Mouse (Mus musculus): ENCODE measurements around the gene Prkca. TPM values are rescaled to one million over a fixed set of nuclear protein-coding genes. Genes with fewer than 3 reads are reported as not detected.

The Prkca gene
- polyA plus RNA-seq, 1 experiment: 18.1 TPM

GRCm38 (mm10) chr11:107905364-107905763 is 438.4 kb downstream of the Prkca start:
- no peaks in the 10 kb centered on the region for H3K79me3 ChIP-seq (ENCODE audit: low read depth)
- H3K36me3 ChIP-seq (ENCODE audit: control insufficient read depth, insufficient read depth): no peaks in the 10 kb centered on the region
- no peak for TF ChIP-seq MAX (IDR thresholded peaks at IDR 0.05)
- H3K79me2 ChIP-seq (ENCODE audit: control insufficient read depth, insufficient read depth): no peaks in the 10 kb centered on the region
- H3K27me3 ChIP-seq (ENCODE audit: control insufficient read depth, insufficient read depth, insufficient read length): no peaks in the 10 kb centered on the region
- H3K4me3 ChIP-seq (ENCODE audit: insufficient read depth, poor library complexity, severe bottlenecking): no peak overlapping the region
- no peak overlapping the region for H3ac ChIP-seq (ENCODE audit: control insufficient read depth, insufficient read length, low read depth)

- H3K79me3 ChIP-seq (ENCODE audit: low read depth): no peaks in the 10 kb centered on the region
- no peak for TF ChIP-seq USF1 (IDR thresholded peaks at IDR 0.05; ENCODE audit: low read depth)
- no peak for TF ChIP-seq MYOD1 (IDR thresholded peaks at IDR 0.05; ENCODE audit: control insufficient read depth, insufficient read length, low read depth)
- TF ChIP-seq CTCF (IDR thresholded peaks at IDR 0.05; ENCODE audit: control insufficient read depth, insufficient read depth, insufficient read length): no peak
- no peak for TF ChIP-seq FOSL1 (IDR thresholded peaks at IDR 0.05; ENCODE audit: insufficient read depth, low read length, poor library complexity, severe bottlenecking)
- no peak for TF ChIP-seq MYOG (IDR thresholded peaks at IDR 0.05; ENCODE audit: control insufficient read depth, extremely low read depth, insufficient read length)
- TF ChIP-seq CEBPB (IDR thresholded peaks at IDR 0.05; ENCODE audit: low read depth): no peak
- TF ChIP-seq MAX (IDR thresholded peaks at IDR 0.05): no peak
- no peak overlapping the region for H3ac ChIP-seq (ENCODE audit: control insufficient read depth, insufficient read length, low read depth)
- no peak overlapping the region for H3K4me3 ChIP-seq (ENCODE audit: insufficient read depth, poor library complexity, severe bottlenecking)
- H3K36me3 ChIP-seq (ENCODE audit: control insufficient read depth, insufficient read depth): no peaks in the 10 kb centered on the region
- no peaks in the 10 kb centered on the region for H3K79me2 ChIP-seq (ENCODE audit: control insufficient read depth, insufficient read depth)
- no peaks in the 10 kb centered on the region for H3K27me3 ChIP-seq (ENCODE audit: control insufficient read depth, insufficient read depth, insufficient read length)
These were observed 439.6 kb downstream of the Prkca start for GRCm38 (mm10) chr11:107903966-107904605.

GRCm38 (mm10) chr11:107900470-107900869 is 443.3 kb downstream of the Prkca start:
- H3K79me3 ChIP-seq (ENCODE audit: low read depth): no peaks in the 10 kb centered on the region
- H3K79me2 ChIP-seq (ENCODE audit: control insufficient read depth, insufficient read depth): no peaks in the 10 kb centered on the region
- TF ChIP-seq MAX (IDR thresholded peaks at IDR 0.05): no peak
- TF ChIP-seq USF1 (IDR thresholded peaks at IDR 0.05; ENCODE audit: low read depth): no peak
- TF ChIP-seq MYOG (IDR thresholded peaks at IDR 0.05; ENCODE audit: control insufficient read depth, extremely low read depth, insufficient read length): no peak
- TF ChIP-seq CEBPB (IDR thresholded peaks at IDR 0.05; ENCODE audit: low read depth): no peak
- TF ChIP-seq FOSL1 (IDR thresholded peaks at IDR 0.05; ENCODE audit: insufficient read depth, low read length, poor library complexity, severe bottlenecking): no peak
- no peak for TF ChIP-seq CTCF (IDR thresholded peaks at IDR 0.05; ENCODE audit: control insufficient read depth, insufficient read depth, insufficient read length)
- TF ChIP-seq MYOD1 (IDR thresholded peaks at IDR 0.05; ENCODE audit: control insufficient read depth, insufficient read length, low read depth): no peak
- no peaks in the 10 kb centered on the region for H3K36me3 ChIP-seq (ENCODE audit: control insufficient read depth, insufficient read depth)
- H3K27me3 ChIP-seq (ENCODE audit: control insufficient read depth, insufficient read depth, insufficient read length): peaks cover 8% of the 10 kb centered on the region
- H3K4me3 ChIP-seq (ENCODE audit: insufficient read depth, poor library complexity, severe bottlenecking): no peak overlapping the region
- no peak overlapping the region for H3ac ChIP-seq (ENCODE audit: control insufficient read depth, insufficient read length, low read depth)

- H3K79me2 ChIP-seq (ENCODE audit: control insufficient read depth, insufficient read depth): no peaks in the 10 kb centered on the region
- TF ChIP-seq CTCF (IDR thresholded peaks at IDR 0.05; ENCODE audit: control insufficient read depth, insufficient read depth, insufficient read length) (no peak), MYOD1 (IDR thresholded peaks at IDR 0.05; ENCODE audit: control insufficient read depth, insufficient read length, low read depth) (no peak), MYOG (IDR thresholded peaks at IDR 0.05; ENCODE audit: control insufficient read depth, extremely low read depth, insufficient read length) (no peak), FOSL1 (IDR thresholded peaks at IDR 0.05; ENCODE audit: insufficient read depth, low read length, poor library complexity, severe bottlenecking) (no peak), MAX (IDR thresholded peaks at IDR 0.05) (no peak), CEBPB (IDR thresholded peaks at IDR 0.05; ENCODE audit: low read depth) (no peak), USF1 (IDR thresholded peaks at IDR 0.05; ENCODE audit: low read depth) (no peak)
- no peaks in the 10 kb centered on the region for H3K79me3 ChIP-seq (ENCODE audit: low read depth)
- peaks cover 15% of the 10 kb centered on the region for H3K27me3 ChIP-seq (ENCODE audit: control insufficient read depth, insufficient read depth, insufficient read length)
- H3K36me3 ChIP-seq (ENCODE audit: control insufficient read depth, insufficient read depth): no peaks in the 10 kb centered on the region
- no peak overlapping the region for H3ac ChIP-seq (ENCODE audit: control insufficient read depth, insufficient read length, low read depth)
- H3K4me3 ChIP-seq (ENCODE audit: insufficient read depth, poor library complexity, severe bottlenecking): no peak overlapping the region
These were observed 445.0 kb downstream of the Prkca start for GRCm38 (mm10) chr11:107898698-107899097.

- Histone ChIP-seq H3K36me3 (ENCODE audit: control insufficient read depth, insufficient read depth) (no peaks in the 10 kb centered on the region), H3K79me3 (ENCODE audit: low read depth) (no peaks in the 10 kb centered on the region), H3ac (ENCODE audit: control insufficient read depth, insufficient read length, low read depth) (no peak overlapping the region), H3K27me3 (ENCODE audit: control insufficient read depth, insufficient read depth, insufficient read length) (peaks cover 20% of the 10 kb centered on the region), H3K79me2 (ENCODE audit: control insufficient read depth, insufficient read depth) (no peaks in the 10 kb centered on the region), H3K4me3 (ENCODE audit: insufficient read depth, poor library complexity, severe bottlenecking) (no peak overlapping the region)
- TF ChIP-seq FOSL1 (IDR thresholded peaks at IDR 0.05; ENCODE audit: insufficient read depth, low read length, poor library complexity, severe bottlenecking) (no peak), MYOG (IDR thresholded peaks at IDR 0.05; ENCODE audit: control insufficient read depth, extremely low read depth, insufficient read length) (no peak), MYOD1 (IDR thresholded peaks at IDR 0.05; ENCODE audit: control insufficient read depth, insufficient read length, low read depth) (no peak), USF1 (IDR thresholded peaks at IDR 0.05; ENCODE audit: low read depth) (no peak), CTCF (IDR thresholded peaks at IDR 0.05; ENCODE audit: control insufficient read depth, insufficient read depth, insufficient read length) (no peak), MAX (IDR thresholded peaks at IDR 0.05) (no peak), CEBPB (IDR thresholded peaks at IDR 0.05; ENCODE audit: low read depth) (no peak)
These were observed 448.1 kb downstream of the Prkca start for GRCm38 (mm10) chr11:107895635-107896034.

GRCm38 (mm10) chr11:107891377-107891776 is 452.4 kb downstream of the Prkca start:
- Histone ChIP-seq H3K4me3 (ENCODE audit: insufficient read depth, poor library complexity, severe bottlenecking) (no peak overlapping the region), H3K36me3 (ENCODE audit: control insufficient read depth, insufficient read depth) (no peaks in the 10 kb centered on the region), H3K27me3 (ENCODE audit: control insufficient read depth, insufficient read depth, insufficient read length) (peaks cover 16% of the 10 kb centered on the region), H3K79me3 (ENCODE audit: low read depth) (no peaks in the 10 kb centered on the region), H3ac (ENCODE audit: control insufficient read depth, insufficient read length, low read depth) (no peak overlapping the region), H3K79me2 (ENCODE audit: control insufficient read depth, insufficient read depth) (no peaks in the 10 kb centered on the region)
- TF ChIP-seq CTCF (IDR thresholded peaks at IDR 0.05; ENCODE audit: control insufficient read depth, insufficient read depth, insufficient read length): no peak
